Mouse (Mus musculus): ENCODE measurements around the gene Ccl12.

Gene Ccl12

DNA sequence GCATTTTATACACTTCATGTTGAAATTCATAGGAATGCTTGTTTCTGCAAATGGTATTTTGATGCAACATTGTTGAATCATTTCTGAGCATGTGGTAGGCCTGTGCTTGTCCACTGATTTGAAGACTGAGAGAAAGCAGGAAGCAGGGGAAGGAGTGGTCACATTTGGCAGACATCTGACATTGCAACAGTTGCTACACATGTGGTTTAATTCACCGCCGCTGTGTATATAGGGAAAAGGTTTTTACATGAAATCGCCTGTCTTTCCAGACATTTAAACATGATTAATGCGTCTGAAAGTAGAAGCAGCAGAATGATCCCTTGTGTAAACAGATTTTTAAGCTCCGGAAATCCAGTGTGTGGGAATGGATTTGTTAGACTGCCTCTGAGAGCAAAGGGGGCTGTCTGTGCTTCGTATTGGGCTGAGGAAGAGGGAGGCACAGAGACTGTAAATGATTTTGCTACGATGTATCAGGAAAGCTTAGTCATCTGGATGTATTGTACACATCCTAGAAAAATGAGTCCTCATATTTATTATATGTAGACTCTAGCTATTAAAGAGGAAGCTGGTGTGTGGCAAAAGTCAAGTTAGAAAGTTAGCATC, 37.9 kb downstream of the Ccl12 start:
- no peak for DNase-seq (ENCODE audit: low spot score in 2 of 2)

Measured in frontal cortex, postnatal 14 days (tissue).